Mouse (Mus musculus) small intestine, adult 2 months (tissue): ENCODE results near the gene Rap1gap.

Experiments used
- CTCF ChIP-seq: fragments of 200-500 bp; IDR thresholded peaks from 2 replicates; pipeline ENCODE4 v1.5.1; 2012; ENCODE audit warnings: low read depth, mild to moderate bottlenecking, control low read depth, inconsistent platforms, low read length, moderate library complexity, mixed read lengths; ENCODE audit not compliant: insufficient replicate concordance, insufficient read length; ENCODE audit errors: extremely low read depth
- POLR2A ChIP-seq: fragments of 200-500 bp; IDR thresholded peaks from 2 replicates; pipeline ENCODE4 v1.6.1; 2012; ENCODE audit warnings: low read depth, mild to moderate bottlenecking, control low read depth, inconsistent platforms, low read length, moderate library complexity

GRCm38 (mm10) chr4:137665791-137666190 lies 1.3 kb downstream of the Rap1gap start:
- TF ChIP-seq CTCF (no peak), POLR2A (no peak)
